Mouse (Mus musculus): Measurements from ENCODE around the gene Rabgap1l. TPM values are rescaled to one million over a fixed set of nuclear protein-coding genes. Genes with fewer than 3 reads are reported as not detected.
A peak's percentile ranks its signal among the peaks of the same experiment; 100 is the strongest.

The Rabgap1l gene
- polyA plus RNA-seq, 1 experiment from 2014 or later: 12.2 TPM

GRCm38 (mm10) chr1:160729944-160730343 lies 63.1 kb downstream of the Rabgap1l start:
- H3K9me3 ChIP-seq (ENCODE audit: control insufficient read depth, low read length): no peaks in the 10 kb centered on the region
- H3K4me3 ChIP-seq (ENCODE audit: low read depth, low read length): no peak overlapping the region
- no peak overlapping the region for H3K27ac ChIP-seq (ENCODE audit: low read depth, low read length)
- no peaks in the 10 kb centered on the region for H3K36me3 ChIP-seq (ENCODE audit: control insufficient read depth, insufficient read depth, low read length)
- ATAC-seq (ENCODE audit: low FRiP score) (no peak), DNase-seq (ENCODE audit: low spot score, missing footprints) (no peak)
- no peak overlapping the region for H3K4me2 ChIP-seq
- WGBS: 92% methylated on average over 4 of the region's 4 CpGs
- no peaks in the 10 kb centered on the region for H3K4me1 ChIP-seq (ENCODE audit: control insufficient read depth, insufficient read depth, low read length)
- H3K27me3 ChIP-seq (ENCODE audit: control insufficient read depth, insufficient read depth, low read length): no peaks in the 10 kb centered on the region
- H3K9ac ChIP-seq (ENCODE audit: low read length): no peak overlapping the region

GRCm38 (mm10) chr1:160717742-160718141 lies 75.3 kb downstream of the Rabgap1l start:
- WGBS: 15% methylated on average over 3 of the region's 3 CpGs
- Histone ChIP-seq H3K27ac (ENCODE audit: low read depth, low read length) (no peak overlapping the region), H3K36me3 (ENCODE audit: control insufficient read depth, insufficient read depth, low read length) (no peaks in the 10 kb centered on the region), H3K27me3 (ENCODE audit: control insufficient read depth, insufficient read depth, low read length) (no peaks in the 10 kb centered on the region), H3K4me3 (ENCODE audit: low read depth, low read length) (no peak overlapping the region), H3K9me3 (ENCODE audit: control insufficient read depth, low read length) (no peaks in the 10 kb centered on the region), H3K4me2 (no peak overlapping the region), H3K9ac (ENCODE audit: low read length) (no peak overlapping the region), H3K4me1 (ENCODE audit: control insufficient read depth, insufficient read depth, low read length) (no peaks in the 10 kb centered on the region)
- ATAC-seq (ENCODE audit: low FRiP score) (no peak), DNase-seq (ENCODE audit: low spot score, missing footprints) (peak; percentile 88)

GRCm38 (mm10) chr1:160714685-160715084 lies 78.3 kb downstream of the Rabgap1l start:
- ATAC-seq (ENCODE audit: low FRiP score) (no peak), DNase-seq (ENCODE audit: low spot score, missing footprints) (no peak)

GRCm38 (mm10) chr1:160713887-160714286 lies 79.1 kb downstream of the Rabgap1l start:
- 93% methylated on average over 4 of the region's 4 CpGs for WGBS
- no peak overlapping the region for H3K4me3 ChIP-seq (ENCODE audit: low read depth, low read length)
- no peaks in the 10 kb centered on the region for H3K27me3 ChIP-seq (ENCODE audit: control insufficient read depth, insufficient read depth, low read length)
- ATAC-seq (ENCODE audit: low FRiP score) (no peak), DNase-seq (ENCODE audit: low spot score, missing footprints) (no peak)
- H3K36me3 ChIP-seq (ENCODE audit: control insufficient read depth, insufficient read depth, low read length): no peaks in the 10 kb centered on the region
- H3K9ac ChIP-seq (ENCODE audit: low read length): no peak overlapping the region
- H3K9me3 ChIP-seq (ENCODE audit: control insufficient read depth, low read length): no peaks in the 10 kb centered on the region
- no peaks in the 10 kb centered on the region for H3K4me1 ChIP-seq (ENCODE audit: control insufficient read depth, insufficient read depth, low read length)
- H3K4me2 ChIP-seq: no peak overlapping the region
- H3K27ac ChIP-seq (ENCODE audit: low read depth, low read length): no peak overlapping the region

More at GRCm38 (mm10) chr1:160714685-160715084, 78.3 kb downstream of the Rabgap1l start:
- Histone ChIP-seq H3K4me2 (no peak overlapping the region), H3K27me3 (ENCODE audit: control insufficient read depth, insufficient read depth, low read length) (no peaks in the 10 kb centered on the region), H3K9me3 (ENCODE audit: control insufficient read depth, low read length) (no peaks in the 10 kb centered on the region), H3K4me3 (ENCODE audit: low read depth, low read length) (no peak overlapping the region), H3K4me1 (ENCODE audit: control insufficient read depth, insufficient read depth, low read length) (no peaks in the 10 kb centered on the region), H3K36me3 (ENCODE audit: control insufficient read depth, insufficient read depth, low read length) (no peaks in the 10 kb centered on the region), H3K27ac (ENCODE audit: low read depth, low read length) (no peak overlapping the region), H3K9ac (ENCODE audit: low read length) (no peak overlapping the region)

GRCm38 (mm10) chr1:160713383-160713782 lies 79.6 kb downstream of the Rabgap1l start:
- Histone ChIP-seq H3K27ac (ENCODE audit: low read depth, low read length) (no peak overlapping the region), H3K4me1 (ENCODE audit: control insufficient read depth, insufficient read depth, low read length) (no peaks in the 10 kb centered on the region), H3K9ac (ENCODE audit: low read length) (no peak overlapping the region), H3K36me3 (ENCODE audit: control insufficient read depth, insufficient read depth, low read length) (no peaks in the 10 kb centered on the region), H3K9me3 (ENCODE audit: control insufficient read depth, low read length) (no peaks in the 10 kb centered on the region), H3K4me3 (ENCODE audit: low read depth, low read length) (no peak overlapping the region), H3K27me3 (ENCODE audit: control insufficient read depth, insufficient read depth, low read length) (no peaks in the 10 kb centered on the region), H3K4me2 (no peak overlapping the region)
- ATAC-seq (ENCODE audit: low FRiP score): no peak
- DNase-seq (ENCODE audit: low spot score, missing footprints): no peak
- 95% methylated on average over 1 of the region's 1 CpGs for WGBS

GRCm38 (mm10) chr1:160710539-160710938 lies 82.5 kb downstream of the Rabgap1l start:
- H3K36me3 ChIP-seq (ENCODE audit: control insufficient read depth, insufficient read depth, low read length): no peaks in the 10 kb centered on the region
- ATAC-seq (ENCODE audit: low FRiP score) (no peak), DNase-seq (ENCODE audit: low spot score, missing footprints) (no peak)
- H3K27me3 ChIP-seq (ENCODE audit: control insufficient read depth, insufficient read depth, low read length): no peaks in the 10 kb centered on the region
- H3K4me3 ChIP-seq (ENCODE audit: low read depth, low read length): no peak overlapping the region
- H3K27ac ChIP-seq (ENCODE audit: low read depth, low read length): no peak overlapping the region
- no peak overlapping the region for H3K9ac ChIP-seq (ENCODE audit: low read length)
- no peaks in the 10 kb centered on the region for H3K4me1 ChIP-seq (ENCODE audit: control insufficient read depth, insufficient read depth, low read length)
- H3K4me2 ChIP-seq: no peak overlapping the region
- H3K9me3 ChIP-seq (ENCODE audit: control insufficient read depth, low read length): no peaks in the 10 kb centered on the region

- Histone ChIP-seq H3K27ac (ENCODE audit: low read depth, low read length) (no peak overlapping the region), H3K9ac (ENCODE audit: low read length) (no peak overlapping the region), H3K9me3 (ENCODE audit: control insufficient read depth, low read length) (no peaks in the 10 kb centered on the region), H3K27me3 (ENCODE audit: control insufficient read depth, insufficient read depth, low read length) (no peaks in the 10 kb centered on the region), H3K4me3 (ENCODE audit: low read depth, low read length) (no peak overlapping the region), H3K4me1 (ENCODE audit: control insufficient read depth, insufficient read depth, low read length) (no peaks in the 10 kb centered on the region), H3K4me2 (no peak overlapping the region), H3K36me3 (ENCODE audit: control insufficient read depth, insufficient read depth, low read length) (no peaks in the 10 kb centered on the region)
- DNase-seq (ENCODE audit: low spot score, missing footprints) (no peak), ATAC-seq (ENCODE audit: low FRiP score) (no peak)
- WGBS: 96% methylated on average over 2 of the region's 2 CpGs
Measured at GRCm38 (mm10) chr1:160704596-160704995, 88.4 kb downstream of the Rabgap1l start.

GRCm38 (mm10) chr1:160703813-160704212 lies 89.2 kb downstream of the Rabgap1l start:
- Histone ChIP-seq H3K4me1 (ENCODE audit: control insufficient read depth, insufficient read depth, low read length) (no peaks in the 10 kb centered on the region), H3K36me3 (ENCODE audit: control insufficient read depth, insufficient read depth, low read length) (no peaks in the 10 kb centered on the region), H3K27ac (ENCODE audit: low read depth, low read length) (no peak overlapping the region), H3K27me3 (ENCODE audit: control insufficient read depth, insufficient read depth, low read length) (no peaks in the 10 kb centered on the region), H3K9ac (ENCODE audit: low read length) (no peak overlapping the region), H3K4me2 (no peak overlapping the region), H3K9me3 (ENCODE audit: control insufficient read depth, low read length) (no peaks in the 10 kb centered on the region), H3K4me3 (ENCODE audit: low read depth, low read length) (no peak overlapping the region)
- 95% methylated on average over 6 of the region's 6 CpGs for WGBS
- DNase-seq (ENCODE audit: low spot score, missing footprints) (no peak), ATAC-seq (ENCODE audit: low FRiP score) (no peak)

- no peaks in the 10 kb centered on the region for H3K9me3 ChIP-seq (ENCODE audit: control insufficient read depth, low read length)
- no peak for DNase-seq (ENCODE audit: low spot score, missing footprints)
- no peak overlapping the region for H3K4me3 ChIP-seq (ENCODE audit: low read depth, low read length)
- no peak overlapping the region for H3K4me2 ChIP-seq
- no peaks in the 10 kb centered on the region for H3K27me3 ChIP-seq (ENCODE audit: control insufficient read depth, insufficient read depth, low read length)
- no peaks in the 10 kb centered on the region for H3K4me1 ChIP-seq (ENCODE audit: control insufficient read depth, insufficient read depth, low read length)
- H3K9ac ChIP-seq (ENCODE audit: low read length): no peak overlapping the region
- 86% methylated on average over 1 of the region's 1 CpGs for WGBS
- no peak for ATAC-seq (ENCODE audit: low FRiP score)
- no peak overlapping the region for H3K27ac ChIP-seq (ENCODE audit: low read depth, low read length)
- H3K36me3 ChIP-seq (ENCODE audit: control insufficient read depth, insufficient read depth, low read length): no peaks in the 10 kb centered on the region
Measured at GRCm38 (mm10) chr1:160693094-160693447, 99.9 kb downstream of the Rabgap1l start.
